25 mouse cellular contexts compared by ENCODE assay signal in the genomic region with DNA sequence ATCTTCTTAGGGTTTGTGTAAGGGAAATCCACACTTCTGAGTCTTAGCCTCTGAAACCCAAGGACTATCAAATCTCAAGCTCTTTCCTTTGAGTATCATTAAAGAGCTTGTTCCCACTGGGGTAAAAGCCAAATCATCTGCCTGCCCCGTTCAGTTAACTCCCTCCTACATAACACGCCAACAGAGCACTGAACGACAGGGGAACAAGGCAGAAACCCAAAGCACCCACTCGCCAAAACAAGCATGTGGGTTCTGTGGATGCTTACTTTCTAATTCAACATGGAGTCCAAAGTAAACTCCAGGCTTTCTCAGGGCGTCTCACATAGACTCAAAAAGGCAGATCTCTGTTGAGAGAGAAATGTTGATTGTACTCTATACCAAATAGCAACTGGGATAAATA.
"Had no signal": no experiment of that assay in that cellular context is flagged by ENCODE, and none has a peak within 500 bp of the region (broad histone marks: within the 10 kb centered on the region; RNA-seq: fewer than 3 reads in every experiment).

No protein-coding gene starts in this region.

- ATAC-seq: intestine, embryonic 16.5 days; midbrain, embryonic 15.5 days had no signal

- H3K27me3 ChIP-seq: limb, embryonic 12.5 days; limb, embryonic 15.5 days; lung, embryonic 15.5 days; megakaryocyte, embryonic 14.5 days; midbrain, embryonic 15.5 days; neural tube, embryonic 12.5 days; neural tube, embryonic 15.5 days had no signal

- H3K9me3 ChIP-seq: limb, embryonic 12.5 days; limb, embryonic 15.5 days; lung, embryonic 15.5 days; megakaryocyte, embryonic 14.5 days; midbrain, embryonic 10.5 days; midbrain, embryonic 15.5 days; neural tube, embryonic 12.5 days; neural tube, embryonic 15.5 days had no signal

- H3K36me3 ChIP-seq: limb, embryonic 12.5 days; limb, embryonic 15.5 days; lung, embryonic 15.5 days; midbrain, embryonic 10.5 days; midbrain, embryonic 15.5 days; neural tube, embryonic 12.5 days; neural tube, embryonic 15.5 days had no signal

- H3K4me1 ChIP-seq: limb, embryonic 15.5 days; lung, embryonic 15.5 days; megakaryocyte, embryonic 14.5 days; midbrain, embryonic 10.5 days; midbrain, embryonic 15.5 days; neural tube, embryonic 12.5 days; neural tube, embryonic 15.5 days had no signal

- H3K4me3 ChIP-seq: limb, embryonic 12.5 days; limb, embryonic 15.5 days; lung, embryonic 15.5 days; megakaryocyte, embryonic 14.5 days; midbrain, embryonic 10.5 days; midbrain, embryonic 15.5 days; neural tube, embryonic 12.5 days; neural tube, embryonic 15.5 days had no signal

- H3K4me2 ChIP-seq: limb, embryonic 12.5 days; limb, embryonic 15.5 days; lung, embryonic 15.5 days; midbrain, embryonic 15.5 days; neural tube, embryonic 12.5 days; neural tube, embryonic 15.5 days had no signal

- H3K27ac ChIP-seq: limb, embryonic 12.5 days; limb, embryonic 15.5 days; liver, embryonic 14.5 days; lung, embryonic 15.5 days; midbrain, embryonic 10.5 days; midbrain, embryonic 15.5 days; neural tube, embryonic 12.5 days; neural tube, embryonic 15.5 days; stomach, postnatal 0 days had no signal

- H3K9ac ChIP-seq: limb, embryonic 12.5 days; limb, embryonic 15.5 days; liver, embryonic 14.5 days; lung, embryonic 15.5 days; midbrain, embryonic 15.5 days; neural tube, embryonic 12.5 days; neural tube, embryonic 15.5 days had no signal

- DNase-seq: kidney, adult 18-20 months; kidney, adult 9 months; kidney, postnatal 14 days; kidney, postnatal 4 days; left cerebral cortex, postnatal 4 days; lung, adult 18-20 months; lung, postnatal 10 days; lung, postnatal 36 days; right cerebral cortex, adult 18-20 months; right cerebral cortex, postnatal 14 days; right cerebral cortex, postnatal 4 days; thymus, adult 2 months; thymus, postnatal 14 days; thymus, postnatal 4 days had no signal
